Mouse (Mus musculus): ENCODE results near the gene Rbm33. TPM values are rescaled to one million over a fixed set of nuclear protein-coding genes. Genes with fewer than 3 reads are reported as not detected.
A peak's percentile ranks its signal among the peaks of the same experiment; 100 is the strongest.

Rbm33 gene
- total RNA-seq, 2 experiments from 2014 or later = 68.5 to 78.5 TPM

DNA sequence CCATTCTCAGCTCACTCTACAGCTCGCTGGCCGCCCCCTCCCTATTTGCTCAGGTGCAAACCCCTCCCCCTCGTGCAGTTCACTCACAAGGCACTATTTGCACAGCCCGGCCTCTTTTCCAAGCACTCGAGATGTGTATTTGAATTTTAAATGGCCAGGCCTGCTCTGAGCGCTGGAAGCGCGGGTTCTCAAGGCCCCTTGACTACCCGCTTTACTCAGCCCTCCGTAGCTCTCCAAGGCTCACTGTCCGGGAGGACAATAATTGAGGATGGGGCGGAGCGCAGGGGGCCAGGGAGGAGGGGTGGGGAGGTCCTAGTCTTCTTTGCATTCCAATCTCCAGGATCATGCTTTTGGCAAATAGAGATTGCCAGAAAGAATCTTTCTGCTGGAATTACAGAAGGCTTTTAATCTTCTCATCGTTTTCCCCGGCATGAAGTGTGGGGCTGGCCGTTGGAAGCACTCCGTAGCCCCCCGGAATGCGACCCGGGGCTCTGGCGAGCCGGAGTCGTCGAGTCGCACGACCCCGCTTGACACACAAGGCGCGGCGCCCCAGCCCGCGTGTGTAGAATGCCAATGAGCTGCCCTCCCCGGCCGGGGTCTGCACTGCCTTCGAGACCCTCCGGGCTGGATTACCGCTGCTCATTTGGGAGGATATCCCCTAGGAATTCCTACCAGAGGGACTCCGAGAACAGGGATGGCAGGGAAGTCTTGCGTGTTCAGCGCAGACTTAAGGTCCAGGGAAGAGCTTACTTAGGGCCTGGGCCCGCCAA is 142.7 kb downstream of the Rbm33 start:
- no peak for DNase-seq
- intact Hi-C loops (cut with DNase I) = loop anchor here (10.0 kb wide), 3 partner anchors 735 to 1015 kb away; partner anchors contain the start of genes Mnx1 and Rnf32

DNA sequence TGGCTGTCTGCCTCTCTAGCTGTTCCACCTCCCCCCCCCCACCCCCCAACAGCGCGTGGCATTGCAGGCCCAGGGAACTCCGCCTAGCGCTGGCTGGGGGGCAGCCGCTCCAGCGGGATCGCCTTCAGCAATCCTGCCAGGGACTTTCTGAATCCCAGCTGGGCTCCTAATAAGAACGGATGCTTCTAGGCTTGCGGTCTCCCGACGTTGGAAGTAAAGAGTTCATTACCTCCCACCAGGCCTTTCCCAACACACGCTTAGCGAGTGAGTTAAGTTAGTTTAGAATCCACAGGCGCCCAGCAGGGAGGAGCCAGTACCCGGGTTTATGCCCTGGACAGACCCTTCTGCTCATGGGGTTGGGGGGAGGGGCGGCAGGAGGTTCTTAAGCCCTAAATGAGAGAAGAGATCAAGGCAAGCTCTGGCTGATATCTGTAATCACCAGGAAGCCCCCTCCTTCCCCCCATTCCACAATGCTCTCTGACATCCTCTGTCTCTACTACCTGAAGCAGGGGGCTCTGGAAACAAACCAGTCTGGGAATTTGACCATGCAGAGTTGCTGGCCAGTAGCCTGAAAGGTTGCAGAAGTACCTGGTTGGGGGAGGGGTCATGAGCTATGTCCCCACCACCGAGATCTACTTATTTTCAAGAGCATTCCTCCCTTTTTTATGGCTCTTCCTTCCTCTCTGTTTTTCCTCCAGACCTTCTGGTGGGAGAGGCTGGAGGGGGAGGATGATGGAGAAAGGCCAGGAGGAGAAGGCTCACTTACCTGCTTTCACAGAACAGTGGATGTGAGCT is 143.8 kb downstream of the Rbm33 start:
- no peak for DNase-seq
- intact Hi-C loops (cut with DNase I) = loop anchor here (10.0 kb wide), 1 partner anchor 734 kb away; the partner anchor contains the start of gene Rnf32

DNA sequence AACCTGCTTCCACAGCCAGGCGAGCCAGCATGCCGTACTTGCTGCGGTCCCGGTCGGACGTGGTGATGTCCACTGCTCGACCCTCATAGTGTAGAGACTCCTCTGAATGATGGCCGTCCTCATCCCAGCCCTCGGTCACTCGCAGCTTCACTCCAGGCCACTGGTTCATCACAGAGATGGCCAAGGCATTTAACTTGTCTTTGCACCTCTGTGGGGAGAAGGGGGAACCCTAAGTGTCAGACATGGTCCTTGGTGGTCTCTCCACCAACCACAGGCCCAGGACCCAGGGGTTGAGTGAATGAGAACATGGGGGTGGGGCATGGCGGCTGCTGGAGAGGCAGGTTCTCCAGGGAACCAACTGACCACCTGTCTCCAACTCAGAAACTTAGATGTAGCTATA is 144.5 kb downstream of the Rbm33 start:
- no peak for DNase-seq
- intact Hi-C loops (cut with DNase I) = loop anchor here (10.0 kb wide), 1 partner anchor 733 kb away; the partner anchor contains the start of gene Rnf32

DNA sequence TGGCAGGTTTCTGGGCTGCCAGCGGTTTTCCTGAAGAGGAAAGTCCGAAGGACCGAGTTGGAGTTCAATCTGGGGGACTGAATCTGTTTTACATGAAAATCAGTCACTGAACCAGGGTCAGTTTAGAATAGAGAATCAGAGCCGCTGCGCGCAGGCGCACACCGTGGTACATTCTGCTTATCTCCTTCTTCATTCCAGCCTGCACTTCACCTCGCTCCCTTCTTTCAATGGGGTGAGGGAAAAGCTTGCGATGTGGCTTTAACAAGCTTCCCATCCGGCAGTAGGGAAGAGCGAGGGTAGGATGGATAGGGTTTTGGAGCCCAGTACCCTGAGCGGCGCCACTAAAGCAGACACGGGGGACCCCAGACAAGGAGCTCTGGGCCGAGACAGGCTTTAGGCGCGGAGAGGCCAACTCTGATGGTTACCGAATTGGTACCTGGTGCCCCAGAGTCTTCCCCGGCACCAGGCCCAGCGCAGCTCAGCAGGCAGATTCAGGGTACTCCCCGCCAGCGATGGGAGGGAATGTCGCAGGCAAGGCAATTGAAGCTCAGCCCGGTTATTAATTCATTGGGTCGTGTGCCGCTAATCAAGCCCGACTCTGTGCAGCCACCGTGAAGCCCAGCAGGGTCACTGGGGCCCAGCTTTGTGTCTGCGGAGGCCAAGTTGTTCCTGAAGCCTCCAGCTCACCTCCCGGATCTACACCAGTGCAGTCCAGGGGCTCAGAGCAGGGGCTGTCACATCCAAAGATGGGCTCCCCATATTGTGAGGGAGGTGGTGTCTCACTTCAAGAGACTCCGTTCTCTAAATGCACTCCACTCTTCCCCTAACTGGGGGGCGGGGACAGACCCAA is 146.0 kb downstream of the Rbm33 start:
- intact Hi-C loops (cut with DNase I) = loop anchor here (10.0 kb wide), 1 partner anchor 732 kb away; the partner anchor contains the start of gene Rnf32
- peak; percentile 10 for DNase-seq

DNA sequence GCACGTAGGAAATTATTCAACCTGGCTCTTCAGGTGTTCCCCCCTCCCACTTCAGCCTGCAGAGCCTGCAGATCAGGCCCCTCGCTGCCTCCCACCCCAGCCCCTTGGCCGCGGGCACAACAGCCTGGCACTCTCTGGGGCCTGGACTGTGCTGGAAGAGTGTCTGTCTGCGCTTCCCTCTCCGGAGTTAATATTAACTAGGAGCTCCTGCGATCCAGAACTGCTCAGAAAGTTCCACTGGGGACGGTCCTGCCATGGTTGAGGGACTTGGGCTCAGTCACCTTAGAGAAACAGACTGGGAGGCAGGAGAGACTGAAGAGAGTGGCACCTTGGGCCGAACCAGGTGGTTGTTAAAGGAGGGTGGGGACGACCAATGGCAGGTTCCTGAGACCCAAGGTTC is 146.7 kb downstream of the Rbm33 start:
- DNase-seq = no peak
- intact Hi-C loops (cut with DNase I) = loop anchor here (10.0 kb wide), 1 partner anchor 731 kb away; the partner anchor contains the start of gene Rnf32

DNA sequence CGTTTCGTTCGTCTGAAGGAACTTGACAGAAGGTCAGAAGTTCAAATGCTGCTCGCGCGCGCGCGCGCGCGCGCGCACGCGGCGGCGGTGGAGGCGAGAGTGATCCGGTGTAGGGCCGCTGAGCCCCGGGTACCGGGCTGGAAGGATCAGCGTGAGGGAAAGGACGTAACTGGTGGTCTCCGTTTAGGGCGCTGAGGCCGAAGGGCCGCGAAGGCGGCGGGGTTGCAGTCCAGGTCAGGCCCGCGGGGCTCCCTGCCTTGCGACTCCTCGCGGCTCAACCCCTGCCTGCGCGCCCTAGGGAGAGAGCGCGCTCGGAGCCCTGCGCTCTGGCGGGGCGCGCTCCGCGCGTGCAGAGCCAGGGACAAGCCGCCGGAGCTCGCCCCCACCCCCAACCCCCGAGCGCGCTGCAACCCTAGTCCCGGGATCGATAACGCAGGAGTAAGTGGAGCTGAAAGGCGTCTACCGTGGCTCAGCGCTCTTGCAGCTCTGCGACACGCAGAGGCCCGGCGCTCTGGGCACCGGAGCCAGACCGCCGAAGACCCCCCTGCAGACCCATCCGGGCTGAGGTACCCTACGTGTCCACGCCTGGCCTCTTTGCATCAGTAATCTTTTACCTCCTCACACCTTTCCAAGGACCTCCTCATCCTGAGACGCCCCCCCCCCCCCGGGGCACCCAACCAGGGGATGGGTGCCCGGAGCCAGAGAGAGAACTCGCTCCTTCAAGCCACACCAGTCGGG is 147.6 kb downstream of the Rbm33 start:
- DNase-seq = no peak
- intact Hi-C loops (cut with DNase I) = loop anchor here (5.0 to 10.0 kb wide), 2 partner anchors 573 to 730 kb away; partner anchors contain the start of gene Rnf32

DNA sequence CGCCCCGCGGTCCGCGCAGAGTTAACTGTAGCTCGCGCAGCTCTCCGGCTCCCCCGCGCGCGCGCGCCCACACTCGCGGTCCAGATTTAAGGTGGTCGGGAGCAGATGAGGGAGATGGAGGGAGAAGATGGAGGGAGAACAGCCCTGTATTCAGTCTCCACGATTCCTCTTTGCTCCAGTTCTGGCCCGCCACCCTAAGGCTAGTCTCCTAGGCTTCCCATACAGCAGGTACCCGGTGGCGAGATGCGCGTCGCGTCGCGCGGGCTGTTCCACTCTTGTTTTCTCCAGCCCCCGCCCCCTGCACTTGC is 148.1 kb downstream of the Rbm33 start:
- DNase-seq = peak; percentile 28
- intact Hi-C loops (cut with DNase I) = loop anchor here (5.0 to 10.0 kb wide), 2 partner anchors 572 to 730 kb away; partner anchors contain the start of gene Rnf32

DNA sequence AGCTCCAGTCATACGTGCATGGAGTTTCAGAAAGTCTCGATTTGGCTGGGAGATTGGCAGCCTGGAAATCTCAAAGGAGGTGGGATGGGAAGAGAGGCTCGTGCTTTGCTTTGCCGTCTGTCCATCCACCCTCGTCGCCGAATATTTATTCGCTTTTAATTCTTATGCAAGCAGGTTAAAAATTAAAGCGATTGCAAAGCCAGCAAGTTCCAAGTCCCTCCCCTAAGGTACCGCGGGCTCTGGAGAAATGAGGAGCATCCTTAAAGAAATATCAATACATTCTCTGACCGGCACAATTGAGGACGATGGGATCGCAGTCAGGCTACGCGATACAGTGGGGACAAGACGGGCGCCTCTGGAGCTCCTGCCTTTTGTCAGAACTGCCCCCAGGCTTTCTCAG is 148.6 kb downstream of the Rbm33 start:
- intact Hi-C loops (cut with DNase I) = loop anchor here (5.0 to 10.0 kb wide), 2 partner anchors 572 to 729 kb away; partner anchors contain the start of gene Rnf32
- no peak for DNase-seq

DNA sequence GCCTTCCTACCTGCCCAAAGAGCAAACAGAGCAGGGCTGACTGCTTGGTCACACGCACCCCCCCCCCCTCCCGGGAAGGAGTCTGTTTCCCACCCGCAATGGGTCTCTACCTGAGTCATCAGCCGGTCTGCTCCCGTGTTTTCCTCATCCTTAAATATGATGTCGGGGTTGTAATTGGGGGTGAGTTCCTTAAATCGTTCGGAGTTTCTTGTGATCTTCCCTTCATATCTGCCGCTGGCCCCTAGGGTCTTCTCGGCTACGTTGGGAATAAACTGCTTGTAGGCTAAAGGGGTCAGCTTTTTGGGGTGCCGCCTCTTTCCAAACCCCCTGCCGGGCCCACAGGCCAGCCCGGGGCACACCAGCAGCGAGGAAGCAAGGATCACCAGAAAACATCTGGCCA is 149.4 kb downstream of the Rbm33 start:
- DNase-seq = no peak
- intact Hi-C loops (cut with DNase I) = loop anchor here (5.0 to 10.0 kb wide), 2 partner anchors 571 to 728 kb away; partner anchors contain the start of gene Rnf32

DNA sequence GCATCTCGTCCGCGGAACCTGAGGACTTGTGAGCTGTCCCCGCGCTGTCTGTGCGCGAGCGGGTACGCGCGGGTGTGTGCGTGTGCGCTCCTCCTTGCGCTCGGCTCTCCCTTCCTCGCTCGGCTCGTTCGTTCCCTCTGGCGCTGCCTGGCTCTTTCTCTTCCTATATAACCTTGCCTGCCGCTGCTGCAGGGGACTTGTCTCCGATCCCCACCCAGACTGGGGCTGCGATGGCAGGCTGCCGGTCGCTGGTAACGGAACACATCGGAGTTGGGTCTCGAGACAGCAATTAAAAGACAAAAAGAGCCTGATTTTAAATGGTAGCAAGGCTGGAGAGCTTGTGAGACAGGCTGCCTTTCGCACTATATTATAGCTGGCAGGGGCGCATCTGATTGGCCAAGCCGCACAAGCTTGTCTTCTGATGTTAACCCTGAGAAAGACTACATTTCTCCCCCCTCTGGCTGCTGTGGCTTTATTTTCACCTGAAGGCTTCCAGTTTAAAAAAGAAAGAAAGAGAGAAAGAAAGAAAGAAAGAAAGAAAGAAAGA is 149.9 kb downstream of the Rbm33 start, which contains the start of gene Shh:
Gene Shh (minus strand): TSS at position 497 of the 547 bp plus-strand sequence.
- intact Hi-C loops (cut with DNase I) = loop anchor here (5.0 to 10.0 kb wide), 2 partner anchors 570 to 728 kb away; partner anchors contain the start of gene Rnf32
- DNase-seq = no peak

Other genes with a start within 250 kb of the Rbm33 start
- 100 to 1,000 TPM in 1 of 2 experiments, 10 to 100 TPM in 1; 97.3 to 107 TPM for gene Insig1, start 245.8 kb upstream of the Rbm33 start, total RNA-seq (2021)
- gene En2, start 151.4 kb upstream of the Rbm33 start, total RNA-seq (2021) = not detected
- gene Cnpy1, start 71.3 kb upstream of the Rbm33 start, total RNA-seq (2021) = under 1 TPM; 0.14 TPM
- gene Shh, start 150.1 kb downstream of the Rbm33 start, total RNA-seq (2021) = 1 to 10 TPM; 1.9 to 2.6 TPM